Mouse (Mus musculus) heart, embryonic 16.5 days (tissue): ENCODE measurements around the gene Sec16a. TPM values are rescaled to one million over a fixed set of nuclear protein-coding genes. Genes with fewer than 3 reads are reported as not detected.

Experiments used
- ATAC-seq: fragments of 200-750 bp; cut with Nextera tagmentation; replicated peaks from 2 replicates; pipeline ENCODE4 v1.8.0; 2017; ENCODE audit warnings: moderate number of reproducible peaks; ENCODE audit not compliant: insufficient read depth, low FRiP score; ENCODE audit errors: extremely low read depth
- H3K27ac ChIP-seq: fragments of 300-500 bp; sonication (generic); 2 replicates; pipeline ENCODE4 v1.5.1; 2014; ENCODE audit warnings: mild to moderate bottlenecking, low read length, control low read depth, moderate library complexity
- H3K27me3 ChIP-seq: fragments of 300-500 bp; sonication (generic); 2 replicates; pipeline ENCODE4 v1.6.1; 2014; ENCODE audit warnings: low read length, mixed read lengths; ENCODE audit not compliant: control insufficient read depth, insufficient read depth
- H3K36me3 ChIP-seq: fragments of 300-500 bp; sonication (generic); 2 replicates; pipeline ENCODE4 v1.6.1; 2014; ENCODE audit not compliant: control insufficient read depth, insufficient read depth
- H3K4me1 ChIP-seq: fragments of 300-500 bp; sonication (generic); 2 replicates; pipeline ENCODE4 v1.6.1; 2014; ENCODE audit warnings: low read length, mixed read lengths; ENCODE audit not compliant: control insufficient read depth, insufficient read depth
- H3K4me2 ChIP-seq: fragments of 300-500 bp; sonication (generic); 2 replicates; pipeline ENCODE4 v1.6.1; 2014; ENCODE audit warnings: low read depth, mild to moderate bottlenecking, control low read depth, low read length
- H3K4me3 ChIP-seq: fragments of 300-500 bp; sonication (generic); 2 replicates; pipeline ENCODE4 v1.5.1; 2014; ENCODE audit warnings: mild to moderate bottlenecking, control low read depth, low read length
- H3K9ac ChIP-seq: fragments of 300-500 bp; sonication (generic); 2 replicates; pipeline ENCODE4 v1.6.1; 2014; ENCODE audit warnings: low read length, control low read depth
- H3K9me3 ChIP-seq: fragments of 300-500 bp; sonication (generic); replicated peaks from 2 replicates; pipeline ENCODE4 v1.6.1; 2016; ENCODE audit warnings: low read length; ENCODE audit not compliant: control insufficient read depth
- WGBS: fragments of 180-500 bp; shearing (Covaris S2); extraction: QIAGEN DNeasy Blood & Tissue Kit; methylation state at CpG from one replicate; pipeline ENCODE4 v1.1.7; 2014; 5-methylcytosine and 5-hydroxymethylcytosine counted together
- polyA plus RNA-seq: library from polyadenylated mRNA; unstranded; fragments of >200 nt; fragmentation: Nextera tagmentation; extraction: Ambion mirVana; gene quantifications from 2 replicates; pipeline ENCODE4 v1.2.1, GENCODE M21; 2015

Gene Sec16a
- polyA plus RNA-seq, 1 experiment from 2014 or later: 14.5 TPM

- Histone ChIP-seq H3K9ac (0 out of 2 replicates have a peak overlapping the region, but pooled peaks have one; percentile 19), H3K36me3 (peaks cover 33% of the 10 kb centered on the region), H3K4me1 (peaks cover 8% of the 10 kb centered on the region; the same call in 1 of the 2 replicates), H3K27ac (peak overlapping the region; percentile 80), H3K27me3 (no peaks in the 10 kb centered on the region), H3K9me3 (no peaks in the 10 kb centered on the region), H3K4me2 (no peak overlapping the region), H3K4me3 (no peak overlapping the region)
- 70% methylated on average over 13 of the region's 13 CpGs for WGBS
- ATAC-seq: 0 out of 2 replicates have a peak, but pooled peaks have one; percentile 3
Measured at GRCm38 (mm10) chr2:26475505-26476430, 30.8 kb upstream of the Sec16a start.

GRCm38 (mm10) chr2:26474789-26475504 lies 29.9 kb upstream of the Sec16a start:
- Histone ChIP-seq H3K4me3 (no peak overlapping the region), H3K27ac (peak overlapping the region; percentile 82), H3K27me3 (no peaks in the 10 kb centered on the region), H3K9me3 (no peaks in the 10 kb centered on the region), H3K4me1 (peaks cover 8% of the 10 kb centered on the region; the same call in 1 of the 2 replicates), H3K36me3 (peaks cover 35% of the 10 kb centered on the region), H3K4me2 (peak overlapping the region; percentile 14; the same call in 1 of the 2 replicates), H3K9ac (no peak overlapping the region)
- ATAC-seq: peak; percentile 71
- WGBS: 17% methylated on average over 9 of the region's 9 CpGs

GRCm38 (mm10) chr2:26472312-26473090 lies 27.5 kb upstream of the Sec16a start:
- H3K4me2 ChIP-seq: no peak overlapping the region
- H3K4me1 ChIP-seq: peaks cover 8% of the 10 kb centered on the region; the same call in 1 of the 2 replicates
- H3K27me3 ChIP-seq: no peaks in the 10 kb centered on the region
- 85% methylated on average over 11 of the region's 11 CpGs for WGBS
- H3K36me3 ChIP-seq: peaks cover 34% of the 10 kb centered on the region
- ATAC-seq: no peak
- H3K27ac ChIP-seq: no peak overlapping the region
- no peak overlapping the region for H3K9ac ChIP-seq
- H3K9me3 ChIP-seq: no peaks in the 10 kb centered on the region
- no peak overlapping the region for H3K4me3 ChIP-seq

GRCm38 (mm10) chr2:26471652-26472285 lies 26.8 kb upstream of the Sec16a start:
- H3K27me3 ChIP-seq: no peaks in the 10 kb centered on the region
- H3K27ac ChIP-seq: no peak overlapping the region
- peaks cover 30% of the 10 kb centered on the region for H3K36me3 ChIP-seq
- ATAC-seq: no peak
- H3K4me1 ChIP-seq: peaks cover 8% of the 10 kb centered on the region; the same call in 1 of the 2 replicates
- H3K4me2 ChIP-seq: no peak overlapping the region
- no peak overlapping the region for H3K9ac ChIP-seq
- no peak overlapping the region for H3K4me3 ChIP-seq
- 84% methylated on average over 6 of the region's 6 CpGs for WGBS
- H3K9me3 ChIP-seq: no peaks in the 10 kb centered on the region

GRCm38 (mm10) chr2:26470967-26471366 lies 26.0 kb upstream of the Sec16a start:
- H3K27ac ChIP-seq: no peak overlapping the region
- ATAC-seq: no peak
- H3K9me3 ChIP-seq: no peaks in the 10 kb centered on the region
- 89% methylated on average over 17 of the region's 17 CpGs for WGBS
- H3K4me1 ChIP-seq: peaks cover 8% of the 10 kb centered on the region; the same call in 1 of the 2 replicates
- no peaks in the 10 kb centered on the region for H3K27me3 ChIP-seq
- H3K36me3 ChIP-seq: peaks cover 26% of the 10 kb centered on the region
- no peak overlapping the region for H3K9ac ChIP-seq
- no peak overlapping the region for H3K4me2 ChIP-seq
- H3K4me3 ChIP-seq: no peak overlapping the region

GRCm38 (mm10) chr2:26468376-26468775 lies 23.4 kb upstream of the Sec16a start:
- Histone ChIP-seq H3K4me2 (no peak overlapping the region), H3K36me3 (peaks cover 44% of the 10 kb centered on the region), H3K9ac (no peak overlapping the region), H3K4me3 (no peak overlapping the region), H3K27me3 (no peaks in the 10 kb centered on the region), H3K27ac (no peak overlapping the region), H3K9me3 (no peaks in the 10 kb centered on the region), H3K4me1 (no peaks in the 10 kb centered on the region)
- ATAC-seq: no peak
- WGBS: 91% methylated on average over 15 of the region's 15 CpGs

- Histone ChIP-seq H3K4me3 (no peak overlapping the region), H3K27ac (no peak overlapping the region), H3K27me3 (no peaks in the 10 kb centered on the region), H3K36me3 (peaks cover 47% of the 10 kb centered on the region), H3K9ac (no peak overlapping the region), H3K9me3 (no peaks in the 10 kb centered on the region), H3K4me1 (peaks cover 5% of the 10 kb centered on the region; the same call in 1 of the 2 replicates), H3K4me2 (no peak overlapping the region)
- ATAC-seq: no peak
- 94% methylated on average over 6 of the region's 6 CpGs for WGBS
Measured at GRCm38 (mm10) chr2:26463412-26463811, 18.4 kb upstream of the Sec16a start.

GRCm38 (mm10) chr2:26462980-26463379 lies 18.0 kb upstream of the Sec16a start:
- ATAC-seq: no peak
- H3K27me3 ChIP-seq: no peaks in the 10 kb centered on the region
- H3K27ac ChIP-seq: no peak overlapping the region
- WGBS: 76% methylated on average over 3 of the region's 3 CpGs
- no peak overlapping the region for H3K4me2 ChIP-seq
- H3K9ac ChIP-seq: no peak overlapping the region
- H3K9me3 ChIP-seq: no peaks in the 10 kb centered on the region
- no peak overlapping the region for H3K4me3 ChIP-seq
- H3K36me3 ChIP-seq: peaks cover 45% of the 10 kb centered on the region
- H3K4me1 ChIP-seq: peaks cover 7% of the 10 kb centered on the region; the same call in 1 of the 2 replicates
